Mouse (Mus musculus) lung, adult 18-20 months (tissue): ENCODE measurements at regions not wholly inside any gene's neighbourhood (a gene's known extent, or its start where the extent isn't known, plus 50 kb on each side); places are given as distances from the start of the nearest gene placed in this dataset.
"Not testable (repeated sequence)": the region's sequence is repeated elsewhere in the genome, so short reads cannot be mapped to it uniquely, and the experiment has no call there.

Experiments used
- DNase-seq, 2 experiments: peaks; one replicate each; pipeline ENCODE4 v3.0.0; 2022; ENCODE audit warnings: mixed read lengths in 2 of 2

DNA sequence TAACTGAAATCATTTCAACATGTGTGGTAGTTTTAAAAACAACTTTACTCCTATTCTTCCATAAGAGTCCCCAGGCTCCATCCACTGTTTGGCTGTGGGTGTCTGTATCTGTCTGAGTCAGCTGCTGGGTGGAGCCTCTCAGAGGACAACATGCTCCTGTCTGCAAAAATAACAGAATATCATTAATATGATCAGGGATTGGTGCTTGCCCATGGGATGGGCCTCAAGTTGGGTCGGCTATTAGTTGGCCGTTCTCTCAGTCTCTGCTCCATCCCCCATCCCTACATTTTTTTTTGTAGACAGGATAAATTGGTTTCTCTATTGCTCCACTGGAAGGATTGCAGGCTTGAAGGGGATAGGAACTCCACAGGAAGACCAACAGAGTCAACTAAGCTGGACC, 108.5 kb upstream of the Fgf16 start:
- DNase-seq: not testable (repeated sequence)

DNA sequence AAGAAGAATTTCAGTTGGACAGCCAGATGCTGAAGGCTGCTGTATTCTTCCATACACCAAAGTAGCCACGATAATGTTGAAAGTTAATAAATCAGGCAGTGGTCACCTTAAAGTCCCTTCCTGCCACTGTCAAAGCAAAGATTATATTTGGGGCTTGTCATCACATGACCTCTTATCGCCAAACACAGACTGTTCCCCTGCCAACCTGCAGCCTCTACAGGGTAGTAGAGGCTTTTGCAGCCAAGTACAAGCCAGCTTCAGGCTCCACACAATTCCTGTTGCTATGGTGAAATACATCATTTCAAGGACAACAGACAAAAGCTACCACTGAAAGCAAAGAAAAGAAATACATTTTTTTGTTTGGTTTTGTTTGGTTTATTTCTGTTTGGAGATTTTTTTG, 93.5 kb upstream of the Fgf16 start:
- DNase-seq: no peak

DNA sequence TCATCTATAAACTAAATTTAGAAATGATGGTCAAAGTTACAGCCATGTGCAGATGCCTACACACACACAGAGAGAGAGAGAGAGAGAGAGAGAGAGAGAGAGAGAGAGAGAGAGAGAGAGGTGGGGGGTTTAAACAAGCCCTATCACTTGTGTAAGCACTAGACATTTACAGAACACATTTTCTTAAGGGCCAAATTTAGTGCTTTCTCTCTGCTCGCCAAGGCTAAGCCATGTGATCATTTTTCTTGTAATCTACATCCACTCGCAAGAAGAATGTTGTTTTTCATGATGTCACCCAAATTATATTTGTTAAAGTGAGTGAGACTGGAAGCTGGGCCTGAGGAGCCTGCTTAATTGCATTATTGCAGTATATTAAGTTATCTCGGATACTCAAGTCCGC, 92.8 kb upstream of the Fgf16 start:
- no peak for DNase-seq

DNA sequence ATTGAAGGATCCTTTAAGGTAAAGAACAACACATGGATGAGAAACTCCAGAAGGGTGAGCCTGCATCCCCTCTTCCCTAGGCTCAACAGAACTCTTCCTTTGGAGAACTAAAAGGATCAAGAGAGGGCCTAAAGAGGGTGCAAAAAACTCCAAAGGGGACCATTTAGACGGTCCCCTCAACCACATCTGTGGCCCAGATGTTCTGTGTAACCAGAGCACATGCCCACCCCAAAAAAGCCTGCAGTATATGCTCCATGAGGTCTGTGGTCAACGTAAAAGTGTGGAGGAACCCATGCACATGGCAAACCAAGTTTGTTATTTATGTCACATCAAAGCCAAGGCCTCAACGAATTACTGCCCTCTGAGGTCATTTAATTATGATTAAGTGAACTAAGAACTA, 89.2 kb upstream of the Fgf16 start:
- DNase-seq: no peak

DNA sequence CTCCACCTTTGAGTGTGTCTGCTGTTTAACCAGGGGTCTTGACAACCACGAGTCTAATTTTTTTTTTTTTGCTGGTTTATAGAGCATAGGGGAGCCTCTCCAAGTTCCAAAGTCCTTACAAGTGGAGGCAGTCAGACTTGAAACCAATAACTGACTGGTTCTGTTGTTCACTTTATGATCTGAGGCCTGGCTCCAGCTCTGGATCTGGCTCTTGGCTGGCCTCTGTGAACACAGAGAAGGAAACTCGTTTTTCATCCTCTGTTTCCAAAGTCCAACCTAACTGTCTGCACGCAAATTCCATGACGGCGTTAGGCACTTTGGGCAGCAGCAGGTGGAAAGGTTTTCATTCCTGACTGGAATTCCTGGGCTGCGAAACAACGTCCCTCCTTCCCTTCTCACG, 80.4 kb upstream of the Fgf16 start:
- DNase-seq: peak; percentile 4 to 7

DNA sequence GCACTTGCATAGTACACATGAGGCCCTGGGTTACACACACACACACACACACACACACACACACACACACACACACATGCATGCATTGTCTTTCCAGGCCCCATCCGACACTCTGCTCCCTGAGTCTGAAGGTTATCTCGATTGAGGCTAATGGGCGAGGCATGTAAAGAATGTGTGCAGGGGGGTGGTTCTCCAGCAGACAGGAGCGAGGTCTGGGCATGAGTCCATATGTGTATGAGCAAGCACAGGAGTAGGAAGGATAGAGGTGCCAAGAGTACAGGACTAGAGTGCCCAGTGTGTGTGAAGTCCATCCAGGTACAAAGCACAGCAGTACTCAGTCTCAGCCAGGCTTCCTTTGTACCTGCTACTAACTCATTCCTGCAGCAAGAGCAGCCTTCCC, 79.6 kb upstream of the Fgf16 start:
- peak; percentile 37 to 39 for DNase-seq

DNA sequence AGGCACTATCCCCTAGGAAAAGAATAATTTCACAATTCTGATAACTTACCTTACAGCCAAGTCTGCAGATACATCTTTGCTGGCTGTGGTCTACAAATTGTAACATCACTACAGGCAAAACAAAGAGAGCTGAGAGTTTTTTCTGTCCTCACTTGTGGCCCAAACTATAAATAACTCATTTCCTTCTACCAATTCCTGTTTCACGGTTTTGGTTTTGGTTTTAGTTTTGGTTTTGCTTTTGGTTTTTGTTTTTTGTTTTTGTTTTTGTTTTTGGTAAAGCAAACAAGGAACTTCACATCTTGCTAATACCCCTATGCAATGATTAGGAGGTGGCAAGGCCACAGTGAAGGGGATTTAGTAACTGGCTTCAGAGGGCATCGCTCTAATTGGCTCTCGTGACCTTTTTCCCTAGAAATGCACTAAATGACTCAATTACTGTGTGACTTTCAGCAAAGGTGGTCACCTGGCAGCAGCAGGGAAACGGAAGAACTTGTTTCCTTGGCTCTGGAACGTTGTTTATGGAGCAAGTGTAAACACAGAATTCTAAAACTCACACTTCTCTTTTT, 53.3 kb upstream of the Fgf16 start:
- DNase-seq: no peak
